Mouse (Mus musculus) neural tube, embryonic 13.5 days (tissue): ENCODE measurements around the gene Olfr1216. TPM values are rescaled to one million over a fixed set of nuclear protein-coding genes. Genes with fewer than 3 reads are reported as not detected.
"Not testable (repeated sequence)": the region's sequence is repeated elsewhere in the genome, so short reads cannot be mapped to it uniquely, and the experiment has no call there.

Source experiments
- ATAC-seq: fragments of 200-750 bp; cut with Nextera tagmentation; 2 replicates; pipeline ENCODE4 v1.8.0; 2017; ENCODE audit warnings: low read depth, mild to moderate bottlenecking, moderate TSS enrichment, moderate library complexity
- H3K27ac ChIP-seq: fragments of 300-500 bp; sonication (generic); replicated peaks from 2 replicates; pipeline ENCODE4 v1.5.1; 2015; ENCODE audit warnings: moderate library complexity, mild to moderate bottlenecking, inconsistent platforms
- H3K27me3 ChIP-seq: fragments of 300-500 bp; sonication (generic); 2 replicates; pipeline ENCODE4 v1.6.1; 2015; ENCODE audit warnings: mild to moderate bottlenecking, inconsistent platforms
- H3K36me3 ChIP-seq: fragments of 300-500 bp; sonication (generic); 2 replicates; pipeline ENCODE4 v1.6.1; 2015; ENCODE audit warnings: mild to moderate bottlenecking, inconsistent platforms
- H3K4me1 ChIP-seq: fragments of 300-500 bp; sonication (generic); replicated peaks from 2 replicates; pipeline ENCODE4 v1.6.1; 2015; ENCODE audit warnings: inconsistent platforms
- H3K4me2 ChIP-seq: fragments of 300-500 bp; sonication (generic); 2 replicates; pipeline ENCODE4 v1.6.1; 2015; ENCODE audit warnings: inconsistent platforms, mild to moderate bottlenecking, moderate library complexity
- H3K4me3 ChIP-seq: fragments of 300-500 bp; sonication (generic); 2 replicates; pipeline ENCODE4 v1.5.1; 2015; ENCODE audit warnings: mild to moderate bottlenecking, inconsistent platforms
- H3K9ac ChIP-seq: fragments of 300-500 bp; sonication (generic); 2 replicates; pipeline ENCODE4 v1.6.1; 2015; ENCODE audit warnings: moderate library complexity, mild to moderate bottlenecking, inconsistent platforms
- H3K9me3 ChIP-seq: fragments of 300-500 bp; sonication (generic); 2 replicates; pipeline ENCODE4 v1.6.1; 2016; ENCODE audit warnings: inconsistent platforms
- WGBS: fragments of 180-500 bp; shearing (Covaris S2); methylation state at CpG from one replicate; pipeline ENCODE4 v1.1.7; 2015; 5-methylcytosine and 5-hydroxymethylcytosine counted together
- polyA plus RNA-seq: library from polyadenylated mRNA; unstranded; fragments of >200 nt; fragmentation: Nextera tagmentation; extraction: Ambion mirVana; gene quantifications from 2 replicates; pipeline ENCODE4 v1.2.1, GENCODE M21; 2015

The Olfr1216 gene
- polyA plus RNA-seq: not detected in 2 replicates

DNA sequence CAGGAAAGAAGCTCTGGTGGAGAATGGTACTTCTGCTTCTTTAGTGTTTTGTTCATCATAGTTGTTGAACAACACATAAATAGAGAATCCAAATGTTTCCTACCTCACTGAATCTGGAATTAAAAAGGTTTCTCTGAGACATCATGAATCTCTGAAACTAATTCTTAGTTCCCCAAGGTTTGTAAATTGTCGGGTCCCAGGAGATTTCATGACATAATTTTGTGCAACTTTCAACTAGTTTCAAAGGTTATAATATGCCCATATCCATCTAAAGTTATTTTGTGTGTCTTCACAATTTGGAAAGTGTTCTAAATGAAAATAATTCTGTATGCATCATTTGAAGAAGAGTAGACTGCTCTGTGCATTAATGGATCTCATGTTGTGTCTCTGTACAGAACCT lies at the start of gene Olfr1216:
Olfr1216 (minus strand) TSS at position 101 of the 400 bp plus-strand sequence.
- Histone ChIP-seq H3K27ac (no peak within 1 kb of the TSS), H3K4me2 (no peak within 1 kb of the TSS), H3K27me3 (no peaks in the 10 kb centered on the region), H3K4me3 (no peak within 1 kb of the TSS), H3K36me3 (no peaks in the 10 kb centered on the region), H3K9ac (no peak within 1 kb of the TSS), H3K9me3 (no peaks in the 10 kb centered on the region), H3K4me1 (no peaks in the 10 kb centered on the region)
- no peak for ATAC-seq
- 88% methylated on average over 1 of the region's 1 CpGs for WGBS

DNA sequence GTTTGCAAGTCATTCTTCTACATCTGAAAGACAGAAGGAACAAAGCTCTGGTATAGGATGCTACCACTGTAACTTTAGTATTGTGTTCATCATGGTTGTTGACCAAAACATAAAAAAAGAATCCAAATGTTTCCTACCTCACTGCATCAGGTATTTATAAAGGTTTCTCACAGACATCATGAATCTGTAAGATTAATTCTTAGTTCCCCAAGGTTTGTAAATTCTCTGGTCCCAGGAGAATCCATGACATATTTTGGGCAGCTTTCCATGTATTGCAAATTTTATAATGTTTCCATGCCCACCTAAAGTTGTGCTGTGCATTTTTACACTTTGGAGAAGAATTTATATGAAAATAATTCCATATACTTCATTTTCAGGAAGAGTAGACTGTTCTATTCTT lies 42.9 kb upstream of the Olfr1216 start, which contains the start of gene Olfr1218:
Olfr1218 (minus strand) TSS at position 101 of the 400 bp plus-strand sequence.
- Histone ChIP-seq H3K27me3 (no peaks in the 10 kb centered on the region), H3K4me1 (no peaks in the 10 kb centered on the region), H3K4me2 (no peak within 1 kb of the TSS), H3K4me3 (no peak within 1 kb of the TSS), H3K36me3 (no peaks in the 10 kb centered on the region), H3K9me3 (no peaks in the 10 kb centered on the region), H3K9ac (no peak within 1 kb of the TSS), H3K27ac (no peak within 1 kb of the TSS)
- ATAC-seq: no peak

DNA sequence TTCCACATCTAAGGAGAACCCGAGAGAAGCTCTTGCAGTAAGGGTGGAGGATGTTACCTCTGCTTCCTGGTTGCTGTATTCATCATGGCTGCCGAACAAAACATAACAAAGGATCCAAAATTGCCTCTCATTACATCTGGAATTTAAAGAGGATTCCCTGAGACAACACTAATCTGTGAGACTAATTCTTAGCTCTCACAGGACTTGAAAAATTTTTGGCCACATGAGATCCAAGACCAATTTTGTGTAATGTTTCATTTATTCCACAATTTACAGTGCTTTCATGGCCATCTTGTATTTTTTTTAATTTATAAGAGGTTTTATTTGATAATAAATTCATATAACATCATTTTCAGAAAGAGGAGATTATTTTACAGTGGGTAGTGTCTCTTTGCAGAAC lies 13.8 kb upstream of the Olfr1216 start, which contains the start of gene Olfr1217:
Olfr1217 (minus strand) TSS at position 101 of the 400 bp plus-strand sequence.
- no peak within 1 kb of the TSS for H3K4me3 ChIP-seq
- ATAC-seq: no peak
- no peaks in the 10 kb centered on the region for H3K36me3 ChIP-seq
- H3K27ac ChIP-seq: no peak within 1 kb of the TSS
- 75% methylated on average over 2 of the region's 2 CpGs for WGBS
- H3K4me1 ChIP-seq: no peaks in the 10 kb centered on the region
- H3K9ac ChIP-seq: no peak within 1 kb of the TSS
- H3K4me2 ChIP-seq: no peak within 1 kb of the TSS
- H3K9me3 ChIP-seq: no peaks in the 10 kb centered on the region
- no peaks in the 10 kb centered on the region for H3K27me3 ChIP-seq

DNA sequence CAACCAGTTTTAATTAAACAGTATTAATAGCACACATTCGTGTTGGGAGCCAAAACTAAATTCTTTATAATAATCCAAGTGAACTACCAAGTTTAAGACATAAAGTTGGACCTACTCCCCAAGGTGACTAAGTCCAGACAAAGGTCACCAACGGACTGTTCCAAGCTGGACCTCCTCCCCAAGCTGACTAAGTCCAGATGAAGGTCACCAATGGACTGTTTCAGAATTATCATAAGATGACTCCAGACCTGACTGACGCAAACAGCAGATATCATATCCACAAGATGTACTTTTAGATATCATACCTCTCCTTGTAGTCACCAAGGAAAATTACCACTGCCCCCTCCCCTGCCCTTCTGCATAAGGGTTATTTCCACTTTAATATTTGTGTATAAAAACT lies 3.3 kb upstream of the Olfr1216 start:
- not testable (repeated sequence) for ATAC-seq, H3K36me3 ChIP-seq, H3K9ac ChIP-seq, H3K4me2 ChIP-seq, H3K27ac ChIP-seq, H3K9me3 ChIP-seq, H3K4me3 ChIP-seq, H3K4me1 ChIP-seq, H3K27me3 ChIP-seq
- WGBS: 76% methylated on average over 3 of the region's 3 CpGs

DNA sequence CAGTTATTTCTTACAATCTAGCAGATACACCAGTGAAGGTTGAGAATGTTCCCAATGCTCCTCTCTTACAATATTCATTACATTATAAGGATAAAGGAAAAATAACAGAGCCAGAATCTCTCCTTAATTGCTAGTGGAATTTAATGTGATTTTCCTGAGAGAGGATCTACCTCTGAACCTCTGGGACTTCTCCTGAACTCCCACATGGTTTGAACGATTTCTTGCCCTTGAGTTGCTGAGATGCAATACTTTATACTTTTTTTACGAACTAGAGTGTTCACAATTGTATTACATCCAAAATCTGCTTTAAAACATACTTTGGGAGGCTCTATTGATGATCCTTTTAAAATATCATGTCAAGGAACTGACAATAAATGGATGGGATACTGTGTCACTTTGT lies 11.3 kb downstream of the Olfr1216 start, which contains the start of gene Olfr1215:
Olfr1215 (minus strand) TSS at position 101 of the 400 bp plus-strand sequence.
- no peak for ATAC-seq
- WGBS: 79% methylated on average over 2 of the region's 2 CpGs
- H3K9me3 ChIP-seq: no peaks in the 10 kb centered on the region
- H3K27me3 ChIP-seq: no peaks in the 10 kb centered on the region
- H3K4me2 ChIP-seq: no peak within 1 kb of the TSS
- no peaks in the 10 kb centered on the region for H3K36me3 ChIP-seq
- no peak within 1 kb of the TSS for H3K27ac ChIP-seq
- no peaks in the 10 kb centered on the region for H3K4me1 ChIP-seq
- H3K9ac ChIP-seq: no peak within 1 kb of the TSS
- H3K4me3 ChIP-seq: no peak within 1 kb of the TSS

DNA sequence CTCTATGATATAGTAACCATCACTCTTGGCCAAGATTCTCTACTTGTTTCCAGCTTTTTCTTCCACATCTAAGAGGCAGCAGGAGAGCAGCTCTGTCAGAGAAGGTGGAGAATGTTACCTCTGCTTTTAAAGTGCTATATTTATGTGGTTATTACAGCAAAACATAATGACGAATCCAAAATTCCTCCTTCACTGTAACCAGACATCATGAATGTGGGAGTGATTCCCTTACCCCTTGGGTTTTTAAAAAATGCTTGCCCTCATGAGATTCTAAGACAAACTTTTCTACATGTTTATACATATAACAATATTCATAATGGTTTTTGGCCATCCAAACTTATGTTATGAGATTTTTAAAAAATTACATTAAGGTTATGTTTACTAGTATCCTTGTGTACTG lies 25.6 kb downstream of the Olfr1216 start, which contains the start of gene Olfr1214:
Olfr1214 (minus strand) TSS at position 101 of the 400 bp plus-strand sequence.
- Histone ChIP-seq H3K9ac (no peak within 1 kb of the TSS), H3K4me1 (no peaks in the 10 kb centered on the region), H3K27ac (no peak within 1 kb of the TSS), H3K4me3 (no peak within 1 kb of the TSS), H3K4me2 (no peak within 1 kb of the TSS), H3K27me3 (no peaks in the 10 kb centered on the region), H3K9me3 (no peaks in the 10 kb centered on the region), H3K36me3 (no peaks in the 10 kb centered on the region)
- no peak for ATAC-seq
- 78% methylated on average over 1 of the region's 1 CpGs for WGBS

DNA sequence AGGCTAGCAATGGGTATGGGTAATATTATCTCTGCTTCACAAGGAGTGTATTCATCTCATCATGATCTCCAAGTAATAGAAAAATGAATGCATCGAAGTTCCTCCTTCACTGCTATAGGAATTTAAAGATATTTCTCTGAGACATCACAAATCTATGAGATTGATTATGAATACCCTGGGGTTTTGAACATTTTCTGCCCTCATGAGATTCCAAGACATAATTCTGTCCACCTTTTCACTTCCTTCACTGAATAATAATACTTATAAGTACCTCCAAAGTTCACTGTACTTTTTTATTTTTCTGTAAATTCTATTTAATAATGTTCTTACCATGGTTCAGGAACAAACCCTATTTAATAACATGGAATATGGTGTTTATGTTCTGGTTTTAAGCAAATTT lies 38.0 kb downstream of the Olfr1216 start, which contains the start of gene Gm13762:
Gm13762 (minus strand) TSS at position 101 of the 400 bp plus-strand sequence.
- no peak within 1 kb of the TSS for H3K9ac ChIP-seq
- no peaks in the 10 kb centered on the region for H3K27me3 ChIP-seq
- H3K4me2 ChIP-seq: no peak within 1 kb of the TSS
- no peak within 1 kb of the TSS for H3K4me3 ChIP-seq
- H3K27ac ChIP-seq: no peak within 1 kb of the TSS
- H3K36me3 ChIP-seq: no peaks in the 10 kb centered on the region
- no peak for ATAC-seq
- 76% methylated on average over 1 of the region's 1 CpGs for WGBS
- H3K4me1 ChIP-seq: no peaks in the 10 kb centered on the region
- no peaks in the 10 kb centered on the region for H3K9me3 ChIP-seq

Other genes starting within 250 kb of the Olfr1216 start
- gene Olfr1200, start 247.9 kb downstream of the Olfr1216 start, polyA plus RNA-seq: not detected in 2 replicates
- gene Olfr1201, start 225.3 kb downstream of the Olfr1216 start, polyA plus RNA-seq: not detected in 2 replicates
- gene Olfr1202, start 203.8 kb downstream of the Olfr1216 start, polyA plus RNA-seq: not detected in 2 replicates
- gene Olfr1205, start 188.6 kb downstream of the Olfr1216 start, polyA plus RNA-seq: not detected in 2 replicates
- not detected in 2 replicates for gene Olfr1204, start 169.0 kb downstream of the Olfr1216 start, polyA plus RNA-seq
- not detected in 2 replicates for gene Olfr1206, start 155.1 kb downstream of the Olfr1216 start, polyA plus RNA-seq
- not detected in 2 replicates for gene Olfr1208, start 116.0 kb downstream of the Olfr1216 start, polyA plus RNA-seq
- not detected in 2 replicates for gene Olfr1209, start 103.2 kb downstream of the Olfr1216 start, polyA plus RNA-seq
- gene Olfr1211, start 80.2 kb downstream of the Olfr1216 start, polyA plus RNA-seq: not detected in 2 replicates
- gene Olfr1212, start 64.4 kb downstream of the Olfr1216 start, polyA plus RNA-seq: not detected in 2 replicates
- gene Gm13762, start 38.1 kb downstream of the Olfr1216 start, polyA plus RNA-seq: not detected in 2 replicates
- not detected in 2 replicates for gene Olfr1214, start 25.7 kb downstream of the Olfr1216 start, polyA plus RNA-seq
- gene Olfr1215, start 11.4 kb downstream of the Olfr1216 start, polyA plus RNA-seq: not detected in 2 replicates
- gene Olfr1217, start 13.7 kb upstream of the Olfr1216 start, polyA plus RNA-seq: not detected in 2 replicates
- gene Olfr1218, start 42.8 kb upstream of the Olfr1216 start, polyA plus RNA-seq: not detected in 2 replicates
- gene Olfr1219, start 65.2 kb upstream of the Olfr1216 start, polyA plus RNA-seq: not detected in 2 replicates
- gene Olfr1220, start 88.5 kb upstream of the Olfr1216 start, polyA plus RNA-seq: not detected in 2 replicates
- gene Olfr1221, start 98.9 kb upstream of the Olfr1216 start, polyA plus RNA-seq: not detected in 2 replicates
- not detected in 2 replicates for gene Olfr1222, start 114.7 kb upstream of the Olfr1216 start, polyA plus RNA-seq
- gene Olfr1223, start 133.2 kb upstream of the Olfr1216 start, polyA plus RNA-seq: not detected in 2 replicates
- gene Olfr1224-ps1, start 145.8 kb upstream of the Olfr1216 start, polyA plus RNA-seq: not detected in 2 replicates
- not detected in 2 replicates for gene Olfr1225, start 156.3 kb upstream of the Olfr1216 start, polyA plus RNA-seq
- gene Olfr1226, start 181.7 kb upstream of the Olfr1216 start, polyA plus RNA-seq: not detected in 2 replicates
- gene Olfr1228, start 235.7 kb upstream of the Olfr1216 start, polyA plus RNA-seq: not detected in 2 replicates